Mouse (Mus musculus) MEL (cell line): ENCODE results near the gene Cxcr5. TPM values are rescaled to one million over a fixed set of nuclear protein-coding genes. Genes with fewer than 3 reads are reported as not detected.

Experiments used
- DNase-seq: peaks from one replicate; pipeline ENCODE4 v3.0.0; 2011; ENCODE audit warnings: low read depth, low spot score
- H3K27ac ChIP-seq: 2 replicates; pipeline ENCODE4 v1.5.1; 2012; ENCODE audit warnings: low read depth, mild to moderate bottlenecking, control low read depth, low read length, moderate library complexity; ENCODE audit not compliant: control insufficient read depth
- H3K27me3 ChIP-seq, 2 experiments: fragments of 150-350 bp in 1 of 2; sonication (generic) in 1 of 2; 2 replicates each; pipeline ENCODE4 v1.6.1; 2012; ENCODE audit warnings: low read length in 2 of 2, mild to moderate bottlenecking in 2 of 2, improper control_type of control experiment in 1 of 2, moderate library complexity in 1 of 2; ENCODE audit not compliant: insufficient read depth in 2 of 2, control insufficient read depth in 1 of 2
- H3K36me3 ChIP-seq, 2 experiments: 2 replicates each; pipeline ENCODE4 v1.6.1; 2012 to 2014; ENCODE audit warnings: low read length in 2 of 2, improper control_type of control experiment in 1 of 2, inconsistent platforms in 1 of 2, mild to moderate bottlenecking in 1 of 2; ENCODE audit not compliant: insufficient read depth in 2 of 2, control insufficient read depth in 1 of 2
- H3K4me1 ChIP-seq, 2 experiments: fragments of 150-350 bp in 1 of 2; sonication (generic) in 1 of 2; 2 replicates each; pipeline ENCODE4 v1.6.1; 2012; ENCODE audit warnings: low read length in 2 of 2, improper control_type of control experiment in 1 of 2, mild to moderate bottlenecking in 1 of 2; ENCODE audit not compliant: insufficient read depth in 2 of 2, control insufficient read depth in 1 of 2
- H3K4me3 ChIP-seq, 2 experiments: fragments of 150-350 bp in 1 of 2; sonication (generic) in 1 of 2; 2 replicates each; pipeline ENCODE4 v1.5.1; 2012; ENCODE audit warnings: low read depth in 2 of 2, low read length in 2 of 2, mild to moderate bottlenecking in 2 of 2, moderate library complexity in 2 of 2, control low read depth in 1 of 2, improper control_type of control experiment in 1 of 2; ENCODE audit not compliant: control insufficient read depth in 1 of 2, insufficient read depth in 1 of 2
- H3K79me2 ChIP-seq: 2 replicates; pipeline ENCODE4 v1.6.1; 2012; ENCODE audit warnings: mild to moderate bottlenecking, low read length, moderate library complexity; ENCODE audit not compliant: control insufficient read depth, poor library complexity, insufficient read depth
- H3K9ac ChIP-seq: 2 replicates; pipeline ENCODE4 v1.6.1; 2012; ENCODE audit warnings: low read depth, mild to moderate bottlenecking, control low read depth, low read length, moderate library complexity; ENCODE audit not compliant: control insufficient read depth, poor library complexity, severe bottlenecking
- H3K9me3 ChIP-seq: fragments of 150-350 bp; sonication (generic); replicated peaks from 2 replicates; pipeline ENCODE4 v1.6.1; 2012; ENCODE audit warnings: mild to moderate bottlenecking, low read length, improper control_type of control experiment, moderate library complexity; ENCODE audit not compliant: insufficient read depth
- BHLHE40 ChIP-seq: IDR thresholded peaks from 2 replicates; pipeline ENCODE4 v1.6.1; 2012; ENCODE audit warnings: low read depth, mild to moderate bottlenecking, inconsistent platforms, low read length, improper control_type of control experiment, borderline replicate concordance
- CHD2 ChIP-seq: IDR thresholded peaks from 2 replicates; pipeline ENCODE4 v1.6.1; 2011; ENCODE audit warnings: low read length, improper control_type of control experiment
- E2F4 ChIP-seq: IDR thresholded peaks from 2 replicates; pipeline ENCODE4 v1.6.1; 2011; ENCODE audit warnings: low read depth, low read length, improper control_type of control experiment, borderline replicate concordance
- GABPA ChIP-seq: IDR thresholded peaks from 2 replicates; pipeline ENCODE4 v1.6.1; 2012; ENCODE audit warnings: low read depth, mild to moderate bottlenecking, inconsistent platforms, low read length, improper control_type of control experiment, moderate library complexity
- GATA1 ChIP-seq: IDR thresholded peaks from 2 replicates; pipeline ENCODE4 v1.6.1; 2011; ENCODE audit warnings: low read depth, low read length, improper control_type of control experiment
- JUND ChIP-seq: IDR thresholded peaks from 2 replicates; pipeline ENCODE4 v1.6.1; 2011; ENCODE audit warnings: low read depth, mild to moderate bottlenecking, improper control_type of control experiment, low read length
- KAT2A ChIP-seq: conservative IDR thresholded peaks from 2 replicates; pipeline ENCODE4 v1.6.1; 2012; ENCODE audit warnings: low read depth, low read length, improper control_type of control experiment, inconsistent platforms
- MAZ ChIP-seq: IDR thresholded peaks from 2 replicates; pipeline ENCODE4 v1.6.1; 2012; ENCODE audit warnings: low read depth, mild to moderate bottlenecking, inconsistent platforms, low read length, improper control_type of control experiment
- MXI1 ChIP-seq: IDR thresholded peaks from 2 replicates; pipeline ENCODE4 v1.6.1; 2011; ENCODE audit warnings: mild to moderate bottlenecking, low read depth, low read length, improper control_type of control experiment
- POLR2AphosphoS2 ChIP-seq: IDR thresholded peaks from 2 replicates; pipeline ENCODE4 v1.6.1; 2011; ENCODE audit warnings: low read length, improper control_type of control experiment
- RAD21 ChIP-seq: IDR thresholded peaks from 2 replicates; pipeline ENCODE4 v1.6.1; 2011; ENCODE audit warnings: mild to moderate bottlenecking, low read depth, low read length, improper control_type of control experiment
- SIN3A ChIP-seq: IDR thresholded peaks from 2 replicates; pipeline ENCODE4 v1.6.1; 2012; ENCODE audit warnings: low read length, improper control_type of control experiment, inconsistent platforms
- TAL1 ChIP-seq: IDR thresholded peaks from 2 replicates; pipeline ENCODE4 v1.6.1; 2012; ENCODE audit warnings: mild to moderate bottlenecking, inconsistent platforms, low read length, moderate library complexity, mixed read lengths
- ZMIZ1 ChIP-seq: IDR thresholded peaks from 2 replicates; pipeline ENCODE4 v1.6.1; 2012; ENCODE audit warnings: low read depth, mild to moderate bottlenecking, inconsistent platforms, low read length, improper control_type of control experiment, moderate library complexity
- ZNF384 ChIP-seq: IDR thresholded peaks from 2 replicates; pipeline ENCODE4 v1.6.1; 2012; ENCODE audit warnings: low read depth, mild to moderate bottlenecking, inconsistent platforms, low read length, improper control_type of control experiment
- polyA plus RNA-seq, 2 experiments: library from polyadenylated mRNA; stranded (reverse) in 1 of 2; unstranded in 1 of 2; fragments of >175 nt in 1 of 2; fragments of >200 nt in 1 of 2; gene quantifications; 2 replicates each; pipeline versions ENCODE4 v1.2.1 to v1.2.4; 2012; ENCODE audit warnings: low replicate concordance in 2 of 2, low read depth in 1 of 2; ENCODE audit not compliant: insufficient read length in 2 of 2, insufficient read depth in 1 of 2, missing spikeins in 1 of 2
- total RNA-seq: library from RNA; depleted of rRNA; stranded (reverse); fragments of 300-350 nt; gene quantifications from 2 replicates; pipeline ENCODE4 v1.2.3, GENCODE M21; 2012

Cxcr5 gene
- total and polyA plus RNA-seq, 3 experiments = 0.18 TPM; not detected in 2

DNA sequence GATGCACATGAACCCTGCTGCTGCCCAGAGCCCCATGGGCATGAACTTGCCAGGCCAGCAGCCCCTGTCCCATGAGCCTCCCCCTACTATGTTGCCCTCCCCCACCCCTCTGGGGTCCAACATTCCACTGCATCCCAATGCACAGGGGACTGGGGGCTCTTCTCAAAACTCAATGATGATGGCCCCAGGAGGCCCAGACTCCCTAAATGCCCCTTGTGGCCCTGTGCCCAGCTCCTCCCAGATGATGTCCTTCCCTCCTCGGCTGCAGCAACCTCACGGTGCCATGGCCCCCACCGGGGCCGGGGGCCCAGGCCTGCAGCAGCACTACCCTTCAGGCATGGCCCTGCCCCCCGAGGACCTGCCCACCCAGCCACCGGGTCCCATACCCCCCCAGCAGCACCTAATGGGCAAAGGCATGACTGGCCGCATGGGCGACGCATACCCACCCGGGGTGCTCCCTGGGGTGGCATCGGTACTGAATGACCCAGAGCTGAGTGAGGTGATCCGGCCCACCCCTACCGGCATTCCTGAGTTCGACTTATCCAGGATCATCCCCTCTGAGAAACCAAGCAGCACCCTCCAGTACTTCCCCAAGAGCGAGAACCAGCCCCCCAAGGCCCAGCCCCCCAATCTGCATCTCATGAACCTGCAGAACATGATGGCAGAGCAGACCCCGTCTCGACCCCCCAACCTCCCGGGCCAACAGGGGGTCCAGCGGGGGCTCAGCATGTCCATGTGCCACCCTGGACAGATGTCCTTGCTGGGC lies 52.8 kb downstream of the Cxcr5 start:
- DNase-seq = no peak
- Histone ChIP-seq H3K4me1 (peaks cover 0 to 12% of the 10 kb centered on the region in 2 experiments; a peak in 2 of 4 replicates), H3K27ac (no peak overlapping the region), H3K36me3 (peaks cover 0 to 6% of the 10 kb centered on the region in 2 experiments; a peak in 1 of 4 replicates), H3K9ac (no peak overlapping the region), H3K79me2 (no peaks in the 10 kb centered on the region), H3K27me3 (no peaks in the 10 kb centered on the region), H3K9me3 (no peaks in the 10 kb centered on the region)
- TF ChIP-seq KAT2A (no peak), POLR2AphosphoS2 (no peak), MAZ (no peak), E2F4 (no peak), GATA1 (no peak), RAD21 (no peak), TAL1 (no peak), SIN3A (no peak), CHD2 (no peak), ZMIZ1 (no peak), ZNF384 (no peak), MXI1 (no peak), GABPA (no peak), JUND (no peak)
- TF ChIP-seq, all 39 proteins: peak for 0
- H3K4me3 ChIP-seq = no peak overlapping the region

DNA sequence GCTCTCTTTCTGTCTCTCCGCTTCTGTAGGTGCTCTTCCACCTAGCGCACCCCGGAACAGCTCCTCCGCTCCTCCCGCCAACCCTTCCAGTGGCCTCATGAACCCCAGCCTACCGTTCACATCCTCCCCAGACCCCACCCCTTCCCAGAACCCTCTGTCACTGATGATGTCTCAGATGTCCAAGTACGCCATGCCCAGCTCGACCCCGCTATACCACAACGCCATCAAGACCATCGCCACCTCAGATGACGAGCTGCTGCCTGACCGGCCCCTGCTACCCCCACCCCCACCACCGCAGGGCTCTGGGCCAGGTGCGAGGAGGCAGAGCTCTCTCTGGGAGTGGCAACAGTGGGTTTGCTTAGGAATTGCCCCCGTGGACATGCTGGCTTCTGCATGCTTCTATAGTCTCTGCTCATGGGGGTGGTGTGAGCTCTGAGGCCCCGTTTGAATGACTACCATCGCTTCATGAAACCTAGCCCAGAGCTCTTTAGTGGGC lies 53.5 kb downstream of the Cxcr5 start:
- no peak for DNase-seq

More for the DNA sequence above, 53.5 kb downstream of the Cxcr5 start:
- H3K36me3 ChIP-seq = peaks cover 0 to 6% of the 10 kb centered on the region in 2 experiments; a peak in 1 of 4 replicates
- TF ChIP-seq ZNF384 (no peak), JUND (no peak), BHLHE40 (no peak)
- H3K9ac ChIP-seq = no peak overlapping the region
- H3K79me2 ChIP-seq = no peaks in the 10 kb centered on the region
- H3K27ac ChIP-seq = no peak overlapping the region
- peaks cover 0 to 10% of the 10 kb centered on the region in 2 experiments; a peak in 2 of 4 replicates for H3K4me1 ChIP-seq
- H3K4me3 ChIP-seq = no peak overlapping the region
- H3K27me3 ChIP-seq = no peaks in the 10 kb centered on the region
- no peaks in the 10 kb centered on the region for H3K9me3 ChIP-seq
